Mouse (Mus musculus): ENCODE results near the gene Mettl7a2. TPM values are rescaled to one million over a fixed set of nuclear protein-coding genes. Genes with fewer than 3 reads are reported as not detected.

Gene Mettl7a2
- total and polyA plus RNA-seq, 2 experiments = 0.18 TPM; not detected in 1

- no peaks in the 10 kb centered on the region for H3K79me2 ChIP-seq (ENCODE audit: control insufficient read depth, insufficient read depth, low read length)
- 40% methylated on average over 17 of the region's 17 CpGs for WGBS
- peak overlapping the region; percentile 16; the same call in 1 of the 2 replicates for H3K4me3 ChIP-seq (ENCODE audit: insufficient read depth, low read depth, low read length)
- peak overlapping the region; percentile 70 for H3K27ac ChIP-seq (replicated peaks; ENCODE audit: insufficient read depth, low read depth, low read length)
- TF ChIP-seq POLR2A (IDR thresholded peaks at IDR 0.05; ENCODE audit: extremely low read depth, insufficient read depth, low read length) (no peak), CTCF (IDR thresholded peaks at IDR 0.05; ENCODE audit: low read depth, low read length) (no peak)
- no peaks in the 10 kb centered on the region for H3K27me3 ChIP-seq (ENCODE audit: control insufficient read depth, insufficient read depth, low read length)
- H3K36me3 ChIP-seq (ENCODE audit: control insufficient read depth, insufficient read depth, low read length) = no peaks in the 10 kb centered on the region
- peaks cover 13% of the 10 kb centered on the region for H3K4me1 ChIP-seq (ENCODE audit: control insufficient read depth, insufficient read depth, low read length)
- H3K9ac ChIP-seq (ENCODE audit: low read depth, low read length) = peak overlapping the region; percentile 36
- peak; percentile 94 for DNase-seq (ENCODE audit: extremely low read depth, low read depth, low spot score)
Measured at GRCm38 (mm10) chr15:100387544-100388223, 34.7 kb downstream of the Mettl7a2 start.

GRCm38 (mm10) chr15:100388224-100388835 is 35.3 kb downstream of the Mettl7a2 start:
- Histone ChIP-seq H3K36me3 (ENCODE audit: control insufficient read depth, insufficient read depth, low read length) (no peaks in the 10 kb centered on the region), H3K27me3 (ENCODE audit: control insufficient read depth, insufficient read depth, low read length) (no peaks in the 10 kb centered on the region), H3K27ac (replicated peaks; ENCODE audit: insufficient read depth, low read depth, low read length) (peak overlapping the region; percentile 70), H3K4me3 (ENCODE audit: insufficient read depth, low read depth, low read length) (0 out of 2 replicates have a peak overlapping the region, but pooled peaks have one; percentile 16), H3K4me1 (ENCODE audit: control insufficient read depth, insufficient read depth, low read length) (peaks cover 8% of the 10 kb centered on the region; the same call in 1 of the 2 replicates), H3K9ac (ENCODE audit: low read depth, low read length) (peak overlapping the region; percentile 36), H3K79me2 (ENCODE audit: control insufficient read depth, insufficient read depth, low read length) (no peaks in the 10 kb centered on the region)
- TF ChIP-seq POLR2A (IDR thresholded peaks at IDR 0.05; ENCODE audit: extremely low read depth, insufficient read depth, low read length) = no peak
- no peak for TF ChIP-seq CTCF (IDR thresholded peaks at IDR 0.05; ENCODE audit: low read depth, low read length)
- peak; percentile 55 for DNase-seq (ENCODE audit: extremely low read depth, low read depth, low spot score)
- WGBS = 68% methylated on average over 16 of the region's 16 CpGs

- no peaks in the 10 kb centered on the region for H3K79me2 ChIP-seq (ENCODE audit: control insufficient read depth, insufficient read depth, low read length)
- TF ChIP-seq POLR2A (IDR thresholded peaks at IDR 0.05; ENCODE audit: extremely low read depth, insufficient read depth, low read length) = no peak
- no peak for TF ChIP-seq CTCF (IDR thresholded peaks at IDR 0.05; ENCODE audit: low read depth, low read length)
- H3K27ac ChIP-seq (replicated peaks; ENCODE audit: insufficient read depth, low read depth, low read length) = no peak overlapping the region
- peaks cover 4% of the 10 kb centered on the region; the same call in 1 of the 2 replicates for H3K36me3 ChIP-seq (ENCODE audit: control insufficient read depth, insufficient read depth, low read length)
- H3K9ac ChIP-seq (ENCODE audit: low read depth, low read length) = no peak overlapping the region
- H3K4me3 ChIP-seq (ENCODE audit: insufficient read depth, low read depth, low read length) = no peak overlapping the region
- peaks cover 4% of the 10 kb centered on the region; the same call in 1 of the 2 replicates for H3K4me1 ChIP-seq (ENCODE audit: control insufficient read depth, insufficient read depth, low read length)
- no peaks in the 10 kb centered on the region for H3K27me3 ChIP-seq (ENCODE audit: control insufficient read depth, insufficient read depth, low read length)
- DNase-seq (ENCODE audit: extremely low read depth, low read depth, low spot score) = no peak
- 78% methylated on average over 9 of the region's 9 CpGs for WGBS
Measured at GRCm38 (mm10) chr15:100388886-100389285, 35.9 kb downstream of the Mettl7a2 start.

GRCm38 (mm10) chr15:100391066-100391465 is 38.1 kb downstream of the Mettl7a2 start:
- peaks cover 20% of the 10 kb centered on the region for H3K36me3 ChIP-seq (ENCODE audit: control insufficient read depth, insufficient read depth, low read length)
- H3K27ac ChIP-seq (replicated peaks; ENCODE audit: insufficient read depth, low read depth, low read length) = no peak overlapping the region
- H3K4me1 ChIP-seq (ENCODE audit: control insufficient read depth, insufficient read depth, low read length) = 0 out of 2 replicates have a peak, but pooled peaks cover 3% of the 10 kb centered on the region
- TF ChIP-seq POLR2A (IDR thresholded peaks at IDR 0.05; ENCODE audit: extremely low read depth, insufficient read depth, low read length) (no peak), CTCF (IDR thresholded peaks at IDR 0.05; ENCODE audit: low read depth, low read length) (no peak)
- 54% methylated on average over 7 of the region's 7 CpGs for whole genome bisulfite sequencing
- no peak overlapping the region for H3K9ac ChIP-seq (ENCODE audit: low read depth, low read length)
- no peak for DNase-seq (ENCODE audit: extremely low read depth, low read depth, low spot score)
- no peak overlapping the region for H3K4me3 ChIP-seq (ENCODE audit: insufficient read depth, low read depth, low read length)
- no peaks in the 10 kb centered on the region for H3K27me3 ChIP-seq (ENCODE audit: control insufficient read depth, insufficient read depth, low read length)
- no peaks in the 10 kb centered on the region for H3K79me2 ChIP-seq (ENCODE audit: control insufficient read depth, insufficient read depth, low read length)

- Histone ChIP-seq H3K9ac (ENCODE audit: low read depth, low read length) (no peak overlapping the region), H3K4me1 (ENCODE audit: control insufficient read depth, insufficient read depth, low read length) (0 out of 2 replicates have a peak, but pooled peaks cover 3% of the 10 kb centered on the region), H3K36me3 (ENCODE audit: control insufficient read depth, insufficient read depth, low read length) (peaks cover 23% of the 10 kb centered on the region), H3K4me3 (ENCODE audit: insufficient read depth, low read depth, low read length) (no peak overlapping the region), H3K27ac (replicated peaks; ENCODE audit: insufficient read depth, low read depth, low read length) (no peak overlapping the region), H3K79me2 (ENCODE audit: control insufficient read depth, insufficient read depth, low read length) (no peaks in the 10 kb centered on the region), H3K27me3 (ENCODE audit: control insufficient read depth, insufficient read depth, low read length) (no peaks in the 10 kb centered on the region)
- 92% methylated on average over 7 of the region's 7 CpGs for WGBS
- TF ChIP-seq CTCF (IDR thresholded peaks at IDR 0.05; ENCODE audit: low read depth, low read length) = no peak
- no peak for TF ChIP-seq POLR2A (IDR thresholded peaks at IDR 0.05; ENCODE audit: extremely low read depth, insufficient read depth, low read length)
- DNase-seq (ENCODE audit: extremely low read depth, low read depth, low spot score) = no peak
Measured at GRCm38 (mm10) chr15:100391599-100391998, 38.6 kb downstream of the Mettl7a2 start.
